Mouse (Mus musculus): ENCODE measurements around the gene Sdk2.

The Sdk2 gene

DNA sequence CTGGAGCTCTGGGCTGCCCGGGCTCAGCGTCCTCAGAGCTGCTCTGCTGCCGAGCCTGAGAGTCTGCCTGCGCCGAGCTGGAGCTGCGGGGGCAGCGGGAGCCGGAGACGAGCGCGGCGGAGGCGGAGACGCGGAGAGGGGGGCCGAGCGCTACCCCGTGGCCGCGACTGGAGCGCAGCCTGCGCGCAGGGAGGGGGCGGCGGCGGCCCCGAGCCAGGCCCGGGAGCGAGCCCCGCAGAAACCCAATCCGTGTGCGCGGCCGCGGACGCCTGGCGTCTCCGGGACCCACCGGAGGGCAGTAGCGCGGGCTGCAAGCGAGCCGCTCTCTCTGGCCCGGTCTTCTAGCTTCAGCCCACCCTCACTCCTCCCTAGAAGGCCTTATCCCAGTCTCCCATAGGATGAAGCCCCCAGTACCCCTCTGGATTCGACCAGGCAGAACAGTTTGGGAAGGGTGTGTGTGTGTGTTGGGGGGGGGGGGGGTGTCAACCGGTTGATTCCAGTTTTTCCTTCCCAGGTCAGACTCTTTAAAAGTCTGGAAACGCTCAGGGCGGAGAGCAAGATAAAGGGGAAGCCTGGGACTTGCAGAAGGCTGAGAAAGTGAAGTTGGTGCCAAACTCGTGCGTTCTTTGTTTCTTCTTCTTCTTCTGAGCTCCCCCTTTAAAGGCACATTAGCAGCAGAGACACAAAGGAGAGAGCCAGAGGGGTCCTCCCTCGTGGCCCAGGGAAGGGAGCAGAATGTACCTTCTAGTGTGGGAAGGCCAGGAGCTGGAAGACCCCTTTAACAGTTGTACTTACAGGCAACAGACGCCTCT lies at the start of gene Sdk2:
TSS of gene Sdk2 (minus strand) at position 96 of the 812 bp plus-strand sequence.
- DNase-seq = peak; percentile 89

DNA sequence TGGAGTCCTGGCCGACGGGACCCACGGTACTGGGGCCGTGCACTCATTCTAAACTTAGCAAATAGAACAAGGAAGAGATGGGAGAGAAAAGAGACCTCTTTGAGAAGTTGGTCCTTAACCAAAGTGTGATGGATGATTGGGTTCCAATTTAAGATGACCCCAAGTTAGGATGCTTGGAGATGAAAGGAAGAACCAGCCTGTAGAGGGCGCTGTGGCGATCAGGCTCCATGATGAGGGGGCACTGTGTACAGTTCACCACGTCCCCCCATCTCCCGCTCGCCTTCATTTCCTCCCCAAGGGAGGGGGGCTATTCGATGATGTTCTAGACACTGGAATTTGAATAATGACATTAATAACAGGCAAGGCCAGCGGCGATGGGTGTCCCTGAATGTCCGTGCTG lies 48.2 kb upstream of the Sdk2 start:
- no peak for DNase-seq

DNA sequence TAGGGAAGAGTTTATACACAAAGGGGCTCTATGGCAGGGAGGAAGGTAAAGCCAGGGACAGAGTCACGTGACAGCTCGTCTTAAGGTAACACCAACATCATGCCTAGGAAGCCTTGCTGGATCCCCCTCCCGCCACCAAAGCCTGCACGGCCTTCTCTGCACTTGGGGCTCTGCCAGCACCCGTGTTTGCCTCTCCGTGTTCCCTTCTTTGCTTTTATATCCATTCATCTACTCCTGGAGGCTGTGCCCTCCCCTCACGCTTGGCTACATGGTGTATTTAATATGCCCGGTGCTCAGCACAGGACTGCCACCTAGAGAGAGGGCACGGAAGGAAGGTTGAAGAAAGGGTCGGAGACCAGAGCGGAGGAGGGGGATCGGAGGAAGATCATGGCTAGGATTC lies 47.8 kb upstream of the Sdk2 start:
- no peak for DNase-seq

DNA sequence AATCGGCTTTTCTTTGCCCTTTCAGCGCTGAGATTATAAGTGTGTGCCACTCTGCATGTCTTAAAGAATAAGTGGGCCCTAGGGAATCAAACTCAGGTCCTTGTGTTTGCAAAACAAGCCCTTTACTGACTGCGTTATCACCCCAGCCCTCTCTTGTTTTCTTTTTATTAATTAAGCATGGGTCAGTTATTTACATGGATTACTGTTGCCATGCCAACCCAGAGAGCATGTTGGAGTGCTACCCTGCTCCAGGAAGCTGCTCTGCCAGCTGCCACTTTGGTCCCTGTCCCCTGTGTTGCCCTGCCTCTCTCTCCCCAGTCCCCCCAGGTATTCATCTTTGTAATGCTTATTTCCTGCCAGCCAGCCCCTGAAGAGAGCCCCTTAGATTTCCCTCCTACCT lies 44.0 kb upstream of the Sdk2 start:
- DNase-seq = no peak

DNA sequence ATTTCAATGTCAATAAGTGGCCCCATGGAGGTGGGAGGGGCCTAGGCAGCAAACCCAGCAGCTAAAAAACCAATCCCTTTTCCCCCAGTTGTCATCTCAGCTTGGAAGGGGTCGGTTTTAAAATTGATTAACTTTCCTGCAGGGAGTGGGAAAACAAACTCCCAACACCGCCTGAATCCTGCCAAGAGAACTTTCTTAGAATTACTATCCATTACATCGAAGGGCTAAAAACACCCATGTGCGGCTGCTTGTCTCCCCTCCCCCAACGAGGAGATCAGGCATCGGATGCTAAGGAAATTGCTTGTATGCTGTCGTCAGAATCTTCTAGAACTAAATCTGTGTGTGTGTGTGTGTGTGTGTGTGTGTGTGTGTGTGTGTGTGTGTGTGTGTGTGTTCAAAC lies 26.8 kb upstream of the Sdk2 start:
- no peak for DNase-seq

DNA sequence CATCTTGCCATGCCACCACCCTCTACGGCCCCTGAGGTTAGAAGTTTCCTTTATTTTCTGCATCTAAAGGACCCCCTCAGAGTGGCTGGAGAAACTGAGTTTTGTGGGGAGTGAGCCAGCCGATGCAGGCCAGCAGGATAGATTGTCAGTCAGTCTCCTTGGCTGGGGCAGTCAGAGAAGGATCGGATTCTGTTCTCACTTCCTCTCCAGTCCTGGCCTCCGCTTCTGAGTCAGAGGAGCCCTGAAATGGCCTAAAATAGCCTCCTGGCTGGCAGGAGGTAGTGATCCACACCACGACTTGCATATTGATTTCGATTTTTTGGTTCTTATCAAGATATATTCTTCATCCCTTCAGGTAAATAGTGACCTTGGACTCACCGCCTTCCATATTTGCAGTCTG lies 26.3 kb upstream of the Sdk2 start:
- DNase-seq = no peak

DNA sequence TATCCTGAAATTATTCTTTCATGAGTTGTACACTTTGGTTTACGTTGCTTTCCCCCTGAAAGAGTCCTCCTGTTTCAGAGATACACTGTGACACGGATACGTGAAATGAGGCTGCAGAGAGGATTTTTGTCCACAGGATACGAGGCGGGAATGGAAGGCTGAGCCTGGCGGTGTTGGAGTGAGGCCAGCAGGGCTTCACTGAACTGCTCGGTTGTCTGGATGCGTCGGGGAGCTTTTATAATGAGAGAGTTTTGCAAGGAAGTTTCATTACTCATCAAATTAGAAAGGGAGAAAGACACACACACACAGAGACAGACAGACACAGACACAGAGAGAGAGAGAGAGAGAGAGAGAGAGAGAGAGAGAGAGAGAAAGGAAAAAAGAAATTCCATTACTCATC lies 13.8 kb upstream of the Sdk2 start:
- DNase-seq = no peak

DNA sequence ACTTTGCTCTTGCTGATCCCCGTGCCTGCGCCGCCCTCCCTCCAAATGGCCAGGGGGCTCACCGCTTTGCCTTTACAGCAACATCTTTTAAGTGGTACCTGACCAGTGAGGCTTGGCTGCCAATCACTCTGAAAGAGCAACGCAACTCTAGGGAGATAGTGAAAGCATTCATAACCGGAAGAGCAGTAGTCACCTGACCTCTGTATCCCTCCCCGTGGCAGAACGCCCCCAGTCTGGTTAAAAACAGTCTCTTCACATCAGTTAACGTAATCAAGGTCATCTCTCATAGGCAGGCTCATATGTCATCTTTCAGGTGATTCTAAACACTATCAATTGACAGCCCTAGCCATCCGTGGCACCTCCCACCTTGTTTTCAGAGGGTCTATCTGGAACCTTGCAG lies 5.8 kb upstream of the Sdk2 start:
- DNase-seq = no peak

DNA sequence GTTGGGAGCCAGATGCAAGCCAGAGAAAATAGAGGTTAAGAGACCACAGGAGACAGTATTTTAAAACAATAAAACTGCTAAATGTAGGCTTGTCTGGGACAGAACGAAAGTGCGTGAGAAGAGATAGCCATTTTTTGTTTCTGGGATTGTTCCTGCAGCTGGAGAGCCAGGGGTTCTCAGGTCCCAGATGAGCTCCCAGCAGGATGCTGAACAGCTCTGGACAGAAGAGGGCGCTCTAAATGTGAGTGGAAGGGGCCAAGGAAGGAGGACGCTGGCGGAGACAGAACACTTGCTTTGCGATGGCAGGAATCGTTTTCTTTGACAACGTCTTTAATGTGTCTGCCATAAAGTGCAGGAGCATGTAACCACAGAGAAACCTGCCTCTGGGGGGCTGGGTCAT lies 5.2 kb upstream of the Sdk2 start:
- no peak for DNase-seq

DNA sequence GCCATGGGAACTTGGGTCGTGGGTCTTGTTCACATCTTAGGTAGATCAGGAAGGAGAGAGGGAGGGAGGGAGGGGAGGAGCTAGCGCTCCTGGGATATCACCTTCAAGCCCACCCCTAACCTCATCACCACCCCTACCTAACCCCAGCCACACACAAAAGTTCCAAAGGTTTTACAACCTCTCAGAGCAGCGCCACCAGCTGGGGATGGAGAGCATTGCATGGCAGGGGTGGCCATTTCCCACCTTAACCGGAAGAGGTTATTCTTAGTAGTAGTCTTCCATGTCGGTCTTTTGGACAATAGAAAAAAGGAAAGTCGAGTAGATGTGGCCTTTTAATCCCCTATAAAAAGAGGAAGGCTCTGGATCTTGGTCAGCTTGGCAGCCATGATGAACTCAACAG lies 4.0 kb upstream of the Sdk2 start:
- DNase-seq = no peak

DNA sequence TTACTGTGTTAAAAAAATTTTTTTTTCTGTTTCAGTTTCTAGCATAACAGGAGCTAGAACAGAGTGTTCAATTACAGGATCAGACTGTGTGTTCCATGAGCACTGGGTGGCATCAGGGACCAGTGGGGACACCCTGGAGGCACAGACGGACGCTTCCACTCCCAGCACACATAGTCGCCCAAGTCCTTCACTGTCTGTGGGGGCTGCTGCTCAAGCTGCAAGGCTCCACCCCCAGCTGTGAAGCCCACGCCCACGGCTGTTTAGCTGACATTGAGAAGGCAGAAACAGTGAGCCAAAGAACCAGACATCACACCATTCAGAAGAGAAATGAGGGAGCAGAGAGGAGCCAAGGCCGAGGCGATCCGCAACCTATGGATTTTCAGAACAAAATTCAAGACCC lies 3.3 kb upstream of the Sdk2 start:
- no peak for DNase-seq

DNA sequence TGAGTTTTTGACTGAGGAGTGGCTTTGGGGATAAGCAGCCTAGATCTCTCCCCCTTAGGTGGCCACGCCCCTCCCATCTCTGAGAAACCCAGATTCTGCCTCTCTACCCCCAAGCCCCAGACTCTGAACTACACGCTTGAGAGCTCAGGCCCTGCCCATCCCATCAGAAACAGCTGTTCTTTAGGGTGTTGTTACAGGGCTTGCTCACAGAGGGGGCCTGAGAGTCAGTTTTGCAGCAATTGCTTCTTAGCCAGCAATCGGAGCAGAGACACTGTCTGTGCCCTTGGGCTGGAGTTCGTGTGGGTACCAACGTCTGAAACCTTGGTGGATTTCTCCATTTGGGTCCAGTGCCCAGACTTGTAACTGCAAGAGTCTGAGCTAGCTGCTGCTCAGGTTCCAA lies 1.5 kb upstream of the Sdk2 start:
- DNase-seq = peak; percentile 60

DNA sequence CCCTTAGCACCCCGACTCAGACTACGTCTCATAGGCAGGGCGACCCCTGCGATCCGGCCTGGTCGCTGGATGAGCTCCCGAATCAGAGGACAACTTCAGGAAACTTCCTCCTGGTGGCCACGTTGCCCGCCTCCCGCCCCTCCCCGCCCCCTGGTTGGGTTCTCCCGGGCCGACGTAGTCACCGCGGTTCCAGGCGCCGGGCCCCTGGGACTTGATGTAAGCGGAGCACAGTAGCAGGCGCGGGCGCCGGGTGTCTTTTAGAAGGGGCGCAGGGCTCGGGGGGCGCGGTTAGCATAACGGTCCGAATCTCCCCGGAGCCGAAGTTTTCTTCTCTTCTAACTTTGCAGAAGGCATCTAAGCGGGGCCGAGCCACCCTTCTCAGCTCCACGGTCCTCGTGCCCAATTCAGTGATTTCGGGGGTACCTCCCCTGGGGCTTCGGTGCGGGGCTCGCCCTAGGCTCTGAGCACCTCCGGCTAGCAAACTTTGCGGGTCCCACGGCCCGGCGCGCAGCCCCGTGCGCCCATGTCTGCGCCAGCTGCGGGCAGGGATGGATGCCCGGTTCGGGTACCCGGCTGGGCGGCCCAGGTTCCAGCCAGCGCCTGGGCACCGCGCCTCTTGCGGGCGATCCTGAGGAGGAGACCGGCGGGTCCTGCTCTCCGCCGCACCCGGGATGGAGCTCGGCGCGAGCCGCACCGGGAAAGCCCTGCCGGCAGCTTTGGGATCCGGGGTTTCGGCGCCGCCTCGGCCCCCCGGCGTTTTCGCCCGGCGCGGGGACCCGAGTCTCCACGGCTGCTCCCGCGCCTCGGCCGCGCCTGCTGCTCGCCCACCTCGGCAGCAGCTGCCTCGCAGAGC lies 522 bp downstream of the Sdk2 start:
- no peak for DNase-seq

DNA sequence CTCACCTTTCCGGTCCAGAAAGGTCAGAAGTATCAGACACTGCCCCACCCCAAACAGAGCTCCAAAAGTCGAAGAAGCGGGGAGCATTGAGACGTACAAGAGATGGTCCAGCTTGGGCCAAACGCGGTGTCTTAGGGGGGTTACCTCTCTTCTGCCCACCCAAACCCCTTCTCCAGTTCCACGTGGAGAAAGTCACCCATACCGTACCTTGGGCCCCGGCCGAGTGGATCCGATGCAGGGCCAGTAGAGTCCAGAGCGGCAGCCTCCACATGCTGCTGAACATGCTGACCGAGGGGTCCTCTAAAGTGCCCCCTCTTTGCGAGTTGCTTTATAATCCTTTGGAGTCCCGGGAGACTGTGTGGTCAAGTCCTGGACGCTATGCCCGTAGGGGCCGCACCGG lies 1.2 kb downstream of the Sdk2 start:
- DNase-seq = no peak

DNA sequence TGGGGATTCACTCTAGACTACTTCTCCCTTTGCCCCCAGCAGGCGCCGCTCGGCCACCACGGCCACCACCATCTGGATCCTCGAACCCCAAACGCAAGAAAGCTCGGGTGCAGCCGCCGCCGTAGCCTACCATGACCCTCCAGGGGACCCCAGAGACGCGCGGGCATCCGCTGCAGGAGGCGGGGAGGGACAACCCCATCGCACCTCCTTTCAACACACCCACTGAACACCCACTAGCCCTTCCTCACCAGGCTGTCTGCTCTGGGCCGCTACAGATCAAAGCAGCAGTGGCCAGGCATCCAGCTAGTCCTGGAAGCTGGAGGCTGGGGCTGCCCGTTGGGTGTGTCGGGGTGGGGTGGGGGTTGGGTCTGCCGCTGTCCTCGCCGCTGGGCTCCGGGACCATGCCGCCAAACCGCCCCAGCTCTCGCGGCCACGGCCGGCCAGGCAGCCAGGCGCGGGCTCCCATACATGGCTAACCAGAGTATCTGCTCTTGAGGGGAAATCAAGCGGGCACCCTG lies 1.9 kb downstream of the Sdk2 start:
- no peak for DNase-seq

DNA sequence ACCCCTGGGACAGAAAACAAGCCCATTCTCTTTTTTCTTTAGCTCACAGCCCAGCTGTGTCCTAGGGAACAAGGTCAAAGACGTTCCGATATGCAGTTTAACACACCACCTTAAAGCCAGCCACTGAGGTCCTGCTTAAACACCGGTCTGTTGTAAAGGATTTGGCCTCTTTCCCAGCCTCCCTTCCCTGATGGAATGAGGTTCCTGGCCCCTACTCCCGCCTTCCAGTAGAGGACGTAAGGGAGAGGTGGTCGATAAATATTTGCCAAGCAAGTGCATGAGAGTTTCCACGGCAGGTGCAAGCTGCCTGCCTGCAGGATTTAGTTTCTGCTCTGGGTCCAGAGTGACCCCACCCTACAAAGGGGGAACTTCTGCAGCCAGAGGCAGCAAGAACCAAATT lies 4.9 kb downstream of the Sdk2 start:
- DNase-seq = no peak

DNA sequence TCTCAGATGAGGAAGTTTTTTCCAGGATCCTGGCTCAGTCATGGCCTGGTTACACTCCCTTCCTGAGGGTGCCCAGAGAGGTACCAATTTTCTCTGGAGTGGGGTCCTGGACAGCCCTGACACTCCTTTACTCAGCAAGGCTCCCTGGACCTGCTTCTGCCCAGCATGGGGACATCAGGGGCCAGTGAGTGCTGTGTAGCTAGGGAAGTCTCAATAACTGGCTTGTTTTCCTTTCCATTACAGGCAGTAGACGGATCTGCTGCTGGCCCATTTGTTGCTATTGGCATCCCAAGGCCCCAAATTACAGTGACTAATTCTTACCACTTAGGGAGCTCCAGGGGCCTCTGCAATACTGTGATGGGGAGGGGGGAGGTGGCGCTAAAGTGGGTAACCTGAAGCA lies 5.6 kb downstream of the Sdk2 start:
- DNase-seq = no peak

DNA sequence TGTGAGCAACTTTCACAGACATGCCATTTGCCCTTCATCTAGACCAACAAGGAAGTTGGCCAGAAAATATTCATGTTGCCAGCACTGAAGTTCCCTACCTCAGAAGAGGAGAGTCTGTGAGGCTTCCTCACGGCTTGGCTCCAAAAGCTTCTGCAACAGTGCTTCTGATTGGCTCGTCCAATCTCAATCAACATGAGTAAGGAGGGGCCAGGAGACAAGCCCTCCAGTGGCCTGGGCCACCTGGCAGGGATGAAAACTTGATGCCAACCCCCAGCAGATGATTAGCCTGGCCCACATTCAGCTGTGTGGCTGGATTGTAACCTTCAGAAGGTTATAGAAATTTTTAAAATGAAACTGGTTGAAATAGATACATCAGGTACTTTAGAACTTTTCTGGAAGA lies 10.5 kb downstream of the Sdk2 start:
- DNase-seq = no peak

DNA sequence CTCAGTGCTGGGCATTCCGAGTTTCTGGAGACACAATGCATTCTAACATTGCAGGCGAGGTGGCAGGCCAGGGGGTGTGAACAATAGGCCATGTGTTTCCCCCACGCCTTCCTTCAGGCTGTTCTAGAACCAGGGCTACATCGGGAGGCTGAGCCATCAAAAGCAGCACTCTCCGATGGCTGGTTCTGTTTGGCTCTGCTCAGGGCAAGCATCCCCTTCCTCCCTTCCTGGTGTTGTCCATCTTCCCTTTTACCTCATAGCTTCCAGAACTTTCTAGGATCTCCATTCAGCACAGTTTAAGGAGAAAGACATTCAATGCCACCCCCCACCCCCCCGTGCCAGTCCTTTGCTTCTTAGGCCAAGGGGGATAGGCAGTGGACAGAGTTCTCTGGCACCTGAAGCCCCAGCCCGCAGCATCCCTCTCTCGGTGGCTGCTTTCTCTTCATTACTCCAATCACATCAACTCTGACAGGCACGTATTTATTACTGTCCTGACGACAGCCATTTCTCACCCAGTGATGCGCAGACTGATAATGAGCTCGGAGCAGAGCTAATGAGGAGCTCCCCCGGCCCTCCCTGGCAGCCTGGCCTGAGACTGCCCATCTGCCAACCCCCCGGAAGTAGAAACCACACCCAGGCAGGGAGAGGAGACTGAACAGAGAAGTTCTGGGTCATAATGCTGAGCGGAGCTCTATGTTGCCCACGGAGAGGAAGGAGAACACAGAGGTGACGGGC lies 12.1 kb downstream of the Sdk2 start:
- no peak for DNase-seq

DNA sequence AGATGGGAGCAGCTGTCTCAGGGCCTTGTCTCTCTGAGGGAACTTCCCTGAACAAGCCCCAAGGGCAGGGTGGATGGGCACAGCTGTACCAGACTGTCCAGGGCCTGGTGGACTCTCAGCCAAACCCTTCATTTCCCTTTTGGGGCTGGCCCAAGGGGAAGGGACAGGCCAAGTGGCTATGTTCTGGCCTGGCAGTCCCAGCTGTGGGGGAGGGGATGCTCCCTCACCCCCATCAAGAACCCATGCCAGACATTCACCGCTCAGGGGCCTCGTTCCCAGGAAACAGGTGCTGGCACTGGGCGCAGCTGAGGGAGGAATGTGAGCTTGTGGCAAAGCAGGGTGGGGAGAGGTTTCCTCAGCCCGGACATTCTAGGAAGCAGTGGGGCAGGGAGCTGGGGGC lies 15.5 kb downstream of the Sdk2 start:
- no peak for DNase-seq

DNA sequence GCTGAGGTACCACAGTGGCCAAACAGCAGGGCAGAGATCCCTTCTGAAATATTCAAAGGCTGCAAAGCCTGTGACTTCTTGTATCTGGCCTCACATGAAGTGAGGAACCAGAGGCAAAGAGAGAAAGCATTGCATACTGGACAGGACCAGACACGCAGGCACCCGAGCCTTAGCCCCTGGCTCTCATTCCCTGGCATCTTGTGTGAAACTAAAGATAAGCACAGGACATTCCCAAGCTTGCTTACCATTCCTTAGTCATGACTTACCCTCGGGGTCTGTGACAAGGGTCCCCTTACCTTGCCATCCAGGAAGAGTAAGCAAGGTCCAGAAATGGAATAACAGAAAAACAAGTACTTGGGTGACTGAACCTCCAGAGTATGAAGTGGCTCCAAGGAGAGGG lies 16.3 kb downstream of the Sdk2 start:
- DNase-seq = no peak

DNA sequence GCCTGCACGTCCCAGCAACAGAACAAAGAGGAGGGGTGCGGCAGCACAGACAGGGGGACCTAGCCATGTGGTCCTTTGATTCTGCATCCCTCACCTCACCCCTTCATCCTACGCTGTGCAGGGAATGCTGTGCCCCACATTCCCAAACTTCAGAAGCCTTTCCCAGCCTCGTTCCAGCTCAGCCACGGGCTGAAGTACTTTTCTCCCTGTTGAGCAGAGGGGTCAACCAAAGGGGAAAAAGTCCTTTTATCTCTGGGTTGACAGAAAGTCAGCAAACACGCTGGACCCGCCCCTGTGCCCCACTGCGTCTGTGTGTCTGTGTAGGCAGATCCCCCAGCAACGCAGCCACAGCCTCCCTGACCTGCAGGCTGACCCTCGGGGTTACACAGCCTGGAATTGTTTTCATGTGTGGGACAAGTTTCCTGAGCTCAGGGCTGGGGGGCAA lies 18.9 kb downstream of the Sdk2 start:
- DNase-seq = no peak

DNA sequence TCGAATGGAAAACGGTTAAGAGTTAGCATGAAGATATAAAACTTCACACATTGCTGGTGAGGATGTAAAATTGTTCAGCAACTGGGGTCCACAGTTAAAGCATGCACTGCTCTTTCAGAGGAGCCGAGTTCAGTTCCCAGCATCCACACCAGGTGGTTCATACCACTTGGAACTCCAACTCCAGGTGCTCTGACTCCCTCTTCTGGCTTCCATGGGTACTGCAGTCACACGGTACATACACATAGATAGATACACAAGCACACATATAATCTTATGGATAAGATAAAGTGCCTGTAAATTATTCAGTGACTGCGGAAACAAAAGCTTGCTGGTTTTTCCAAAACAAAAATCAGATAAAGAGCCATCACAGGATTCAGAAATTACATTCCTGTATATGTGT lies 19.9 kb downstream of the Sdk2 start:
- DNase-seq = no peak

Measured in right cerebral cortex, postnatal 25 days (tissue).